Mouse (Mus musculus): ENCODE measurements around the gene B830017H08Rik. TPM values are rescaled to one million over a fixed set of nuclear protein-coding genes. Genes with fewer than 3 reads are reported as not detected.

Gene B830017H08Rik
- polyA plus RNA-seq, 1 experiment from 2014 or later: not detected

- no peak overlapping the region for H3K4me3 ChIP-seq (ENCODE audit: low read depth, low read length)
- peaks cover 38% of the 10 kb centered on the region for H3K36me3 ChIP-seq (ENCODE audit: control insufficient read depth, insufficient read depth, low read length)
- H3K9ac ChIP-seq (ENCODE audit: low read length): no peak overlapping the region
- no peaks in the 10 kb centered on the region for H3K27me3 ChIP-seq (ENCODE audit: control insufficient read depth, insufficient read depth, low read length)
- peak; percentile 67 for DNase-seq (ENCODE audit: low spot score)
- no peak overlapping the region for H3K27ac ChIP-seq (replicated peaks)
- no peak overlapping the region for H3K4me2 ChIP-seq (replicated peaks; ENCODE audit: low read depth)
- H3K9me3 ChIP-seq (ENCODE audit: control insufficient read depth, low read length): no peaks in the 10 kb centered on the region
- TF ChIP-seq EP300 (optimal IDR thresholded peaks at IDR 0.05) (no peak), CTCF (IDR thresholded peaks at IDR 0.05; ENCODE audit: low read depth) (peak; percentile 81)
- H3K4me1 ChIP-seq (replicated peaks; ENCODE audit: control insufficient read depth, insufficient read depth): no peaks in the 10 kb centered on the region
- ATAC-seq (ENCODE audit: low FRiP score, low TSS enrichment): peak; percentile 68
Measured at GRCm38 (mm10) chr16:17858592-17858991, 25.7 kb downstream of the B830017H08Rik start.

- Histone ChIP-seq H3K4me2 (replicated peaks; ENCODE audit: low read depth) (no peak overlapping the region), H3K36me3 (ENCODE audit: control insufficient read depth, insufficient read depth, low read length) (peaks cover 7% of the 10 kb centered on the region; the same call in 1 of the 2 replicates), H3K27me3 (ENCODE audit: control insufficient read depth, insufficient read depth, low read length) (no peaks in the 10 kb centered on the region), H3K9me3 (ENCODE audit: control insufficient read depth, low read length) (no peaks in the 10 kb centered on the region), H3K27ac (replicated peaks) (no peak overlapping the region), H3K4me1 (replicated peaks; ENCODE audit: control insufficient read depth, insufficient read depth) (no peaks in the 10 kb centered on the region), H3K9ac (ENCODE audit: low read length) (no peak overlapping the region), H3K4me3 (ENCODE audit: low read depth, low read length) (no peak overlapping the region)
- TF ChIP-seq EP300 (optimal IDR thresholded peaks at IDR 0.05): no peak
- no peak for TF ChIP-seq CTCF (IDR thresholded peaks at IDR 0.05; ENCODE audit: low read depth)
- WGBS: 50% methylated on average over 2 of the region's 2 CpGs
- no peak for DNase-seq (ENCODE audit: low spot score)
- ATAC-seq (ENCODE audit: low FRiP score, low TSS enrichment): peak; percentile 64
Measured at GRCm38 (mm10) chr16:17865293-17865692, 32.4 kb downstream of the B830017H08Rik start.

- Histone ChIP-seq H3K4me3 (ENCODE audit: low read depth, low read length) (no peak overlapping the region), H3K27me3 (ENCODE audit: control insufficient read depth, insufficient read depth, low read length) (no peaks in the 10 kb centered on the region), H3K4me2 (replicated peaks; ENCODE audit: low read depth) (no peak overlapping the region), H3K36me3 (ENCODE audit: control insufficient read depth, insufficient read depth, low read length) (peaks cover 7% of the 10 kb centered on the region; the same call in 1 of the 2 replicates), H3K4me1 (replicated peaks; ENCODE audit: control insufficient read depth, insufficient read depth) (no peaks in the 10 kb centered on the region), H3K27ac (replicated peaks) (0 out of 2 replicates have a peak overlapping the region, but pooled peaks have one; percentile 30), H3K9me3 (ENCODE audit: control insufficient read depth, low read length) (no peaks in the 10 kb centered on the region), H3K9ac (ENCODE audit: low read length) (no peak overlapping the region)
- 55% methylated on average over 6 of the region's 6 CpGs for WGBS
- peak; percentile 79 for DNase-seq (ENCODE audit: low spot score)
- no peak for TF ChIP-seq CTCF (IDR thresholded peaks at IDR 0.05; ENCODE audit: low read depth)
- TF ChIP-seq EP300 (optimal IDR thresholded peaks at IDR 0.05): no peak
- peak; percentile 95 for ATAC-seq (ENCODE audit: low FRiP score, low TSS enrichment)
Measured at GRCm38 (mm10) chr16:17865770-17866169, 32.8 kb downstream of the B830017H08Rik start.

GRCm38 (mm10) chr16:17871248-17871647 lies 38.3 kb downstream of the B830017H08Rik start:
- DNase-seq (ENCODE audit: low spot score) (no peak), ATAC-seq (ENCODE audit: low FRiP score, low TSS enrichment) (no peak)
- 77% methylated on average over 5 of the region's 5 CpGs for WGBS
- Histone ChIP-seq H3K9me3 (ENCODE audit: control insufficient read depth, low read length) (no peaks in the 10 kb centered on the region), H3K27me3 (ENCODE audit: control insufficient read depth, insufficient read depth, low read length) (no peaks in the 10 kb centered on the region), H3K27ac (replicated peaks) (no peak overlapping the region), H3K9ac (ENCODE audit: low read length) (no peak overlapping the region), H3K36me3 (ENCODE audit: control insufficient read depth, insufficient read depth, low read length) (peaks cover 12% of the 10 kb centered on the region; the same call in 1 of the 2 replicates), H3K4me2 (replicated peaks; ENCODE audit: low read depth) (no peak overlapping the region), H3K4me3 (ENCODE audit: low read depth, low read length) (no peak overlapping the region), H3K4me1 (replicated peaks; ENCODE audit: control insufficient read depth, insufficient read depth) (no peaks in the 10 kb centered on the region)
- no peak for TF ChIP-seq EP300 (optimal IDR thresholded peaks at IDR 0.05)
- no peak for TF ChIP-seq CTCF (IDR thresholded peaks at IDR 0.05; ENCODE audit: low read depth)

- DNase-seq (ENCODE audit: low spot score) (no peak), ATAC-seq (ENCODE audit: low FRiP score, low TSS enrichment) (no peak)
- Histone ChIP-seq H3K27ac (replicated peaks) (no peak overlapping the region), H3K4me2 (replicated peaks; ENCODE audit: low read depth) (no peak overlapping the region), H3K27me3 (ENCODE audit: control insufficient read depth, insufficient read depth, low read length) (no peaks in the 10 kb centered on the region), H3K9ac (ENCODE audit: low read length) (no peak overlapping the region), H3K36me3 (ENCODE audit: control insufficient read depth, insufficient read depth, low read length) (peaks cover 12% of the 10 kb centered on the region; the same call in 1 of the 2 replicates), H3K4me3 (ENCODE audit: low read depth, low read length) (no peak overlapping the region), H3K4me1 (replicated peaks; ENCODE audit: control insufficient read depth, insufficient read depth) (no peaks in the 10 kb centered on the region), H3K9me3 (ENCODE audit: control insufficient read depth, low read length) (no peaks in the 10 kb centered on the region)
- TF ChIP-seq EP300 (optimal IDR thresholded peaks at IDR 0.05) (no peak), CTCF (IDR thresholded peaks at IDR 0.05; ENCODE audit: low read depth) (no peak)
- WGBS: 45% methylated on average over 4 of the region's 4 CpGs
Measured at GRCm38 (mm10) chr16:17872995-17873394, 40.1 kb downstream of the B830017H08Rik start.

- WGBS: 77% methylated on average over 4 of the region's 4 CpGs
- Histone ChIP-seq H3K27me3 (ENCODE audit: control insufficient read depth, insufficient read depth, low read length) (no peaks in the 10 kb centered on the region), H3K27ac (replicated peaks) (no peak overlapping the region), H3K36me3 (ENCODE audit: control insufficient read depth, insufficient read depth, low read length) (peaks cover 5% of the 10 kb centered on the region; the same call in 1 of the 2 replicates), H3K4me1 (replicated peaks; ENCODE audit: control insufficient read depth, insufficient read depth) (no peaks in the 10 kb centered on the region), H3K4me2 (replicated peaks; ENCODE audit: low read depth) (no peak overlapping the region), H3K9ac (ENCODE audit: low read length) (no peak overlapping the region), H3K4me3 (ENCODE audit: low read depth, low read length) (no peak overlapping the region), H3K9me3 (ENCODE audit: control insufficient read depth, low read length) (no peaks in the 10 kb centered on the region)
- DNase-seq (ENCODE audit: low spot score) (no peak), ATAC-seq (ENCODE audit: low FRiP score, low TSS enrichment) (no peak)
- TF ChIP-seq EP300 (optimal IDR thresholded peaks at IDR 0.05) (no peak), CTCF (IDR thresholded peaks at IDR 0.05; ENCODE audit: low read depth) (no peak)
Measured at GRCm38 (mm10) chr16:17875174-17875573, 42.3 kb downstream of the B830017H08Rik start.

All from stomach, postnatal 0 days (tissue).